Mouse (Mus musculus) telencephalon, adult 2 months (tissue): Measurements from ENCODE around the gene E2f1.

Experiments used
- DNase-seq: peaks from one replicate; pipeline ENCODE4 v3.0.0-alpha.2; 2011; ENCODE audit warnings: low read depth, low spot score

Gene E2f1

DNA sequence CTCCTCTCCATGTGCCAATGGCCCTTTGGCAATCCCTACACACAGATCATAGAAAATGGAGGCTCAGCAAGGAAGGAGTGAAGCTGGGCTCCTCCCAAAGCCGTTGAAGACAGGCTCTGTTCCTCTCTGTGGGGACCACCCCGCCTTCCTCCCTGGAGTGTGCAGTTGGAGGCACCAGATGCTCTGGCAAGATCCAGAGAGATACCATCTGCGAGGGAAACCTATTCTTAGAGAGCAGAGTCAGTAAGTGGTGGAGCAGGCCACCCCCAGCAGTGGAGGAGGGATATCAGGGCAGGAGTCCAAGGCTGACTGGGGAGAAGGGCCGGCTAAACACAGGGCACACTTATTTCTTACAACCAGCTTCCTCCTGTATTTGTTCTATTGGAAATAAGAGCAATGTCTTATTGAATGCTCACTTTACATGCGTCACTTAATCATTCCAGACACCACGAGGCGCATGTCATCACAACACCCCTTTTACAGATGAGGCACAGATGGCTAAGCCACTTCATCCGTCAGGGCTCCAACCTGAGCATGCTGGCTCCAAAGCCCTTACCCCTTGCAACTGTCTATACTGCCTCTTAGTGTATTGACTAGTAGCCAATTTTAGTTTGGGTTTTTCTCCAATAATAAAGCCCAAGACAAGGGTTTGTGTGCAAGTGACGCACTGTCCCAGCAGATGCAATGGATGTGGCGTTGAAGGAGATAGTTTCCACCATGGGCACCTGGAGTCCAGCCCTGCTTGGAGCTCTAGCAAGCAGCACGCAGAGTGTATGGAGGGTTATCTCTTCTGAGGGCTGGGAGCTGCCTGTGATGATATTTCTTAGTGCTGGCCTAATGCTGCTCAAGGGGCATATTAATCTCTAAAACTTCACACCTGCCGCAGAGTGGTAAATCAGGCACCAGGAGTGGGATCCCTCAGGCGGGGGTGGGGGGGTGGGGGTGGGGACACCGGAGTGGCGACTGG, 14.5 kb upstream of the E2f1 start:
- DNase-seq, result peak; percentile 95

DNA sequence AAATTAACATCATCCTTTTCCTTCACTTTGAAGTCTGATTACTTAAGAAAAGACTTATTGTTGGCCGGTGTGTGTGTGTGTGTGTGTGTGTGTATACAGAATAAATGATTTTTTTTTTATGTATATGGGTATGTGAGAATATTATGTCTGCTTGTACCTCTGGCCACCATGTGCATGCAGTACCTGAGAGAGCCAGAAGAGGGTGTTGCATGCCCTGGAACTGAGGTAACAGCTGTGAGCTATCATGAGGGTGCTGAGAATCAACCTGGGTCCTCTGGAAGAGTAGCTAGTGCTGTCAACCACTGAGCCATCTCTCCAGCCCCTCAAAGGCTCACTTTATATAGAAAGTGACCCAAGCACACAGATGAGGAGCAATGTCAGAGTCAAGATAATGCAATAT, 11.7 kb upstream of the E2f1 start:
- DNase-seq, result no peak

GRCm38 (mm10) chr2:154580586-154580985, 10.9 kb upstream of the E2f1 start:
- no peak for DNase-seq

GRCm38 (mm10) chr2:154577744-154578067, 8.0 kb upstream of the E2f1 start:
- DNase-seq, result no peak

DNA sequence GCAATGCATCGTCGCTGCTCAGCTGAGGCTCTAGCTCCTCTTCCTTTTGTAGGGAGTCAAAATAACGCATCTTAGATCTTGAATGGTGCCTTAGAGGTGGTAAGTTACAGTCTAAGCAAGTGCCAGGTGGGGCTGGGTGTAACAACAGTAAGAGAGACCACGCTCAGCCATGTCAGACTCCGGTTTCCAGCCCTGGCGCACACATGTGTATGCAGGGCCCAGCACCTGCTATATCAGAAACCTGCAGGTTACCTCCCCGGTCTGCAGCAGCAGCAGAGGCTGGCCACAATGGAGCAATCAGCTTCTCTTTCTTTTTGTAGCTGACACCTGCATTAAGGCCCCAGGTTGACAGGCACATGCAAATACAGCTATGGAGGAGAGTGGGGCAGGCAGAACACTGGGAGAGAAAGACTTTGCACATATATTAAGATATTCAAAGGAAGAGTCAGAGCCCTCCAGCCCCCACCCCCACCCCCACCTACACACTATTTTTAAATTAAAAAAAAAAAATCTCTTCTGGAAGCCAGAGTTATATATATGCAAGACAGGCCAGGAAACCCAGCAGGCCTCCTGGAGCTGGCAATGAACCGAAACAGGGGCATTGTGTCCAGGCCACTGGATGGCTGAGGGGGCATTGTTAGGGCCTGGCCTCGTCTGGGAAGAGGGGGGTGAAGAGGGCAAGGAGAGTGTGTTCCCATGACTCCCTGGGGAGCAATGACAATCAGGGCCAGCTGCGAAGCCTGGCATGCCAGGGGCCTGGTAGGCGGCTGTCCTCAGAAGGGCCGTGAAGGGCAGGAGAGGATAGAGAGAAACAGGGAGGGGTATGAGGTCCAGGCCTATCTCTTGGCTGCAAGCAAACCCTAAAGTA, 7.4 kb upstream of the E2f1 start:
- no peak for DNase-seq

- DNase-seq, result no peak
These were observed 4.6 kb upstream of the E2f1 start for GRCm38 (mm10) chr2:154574271-154574670.

DNA sequence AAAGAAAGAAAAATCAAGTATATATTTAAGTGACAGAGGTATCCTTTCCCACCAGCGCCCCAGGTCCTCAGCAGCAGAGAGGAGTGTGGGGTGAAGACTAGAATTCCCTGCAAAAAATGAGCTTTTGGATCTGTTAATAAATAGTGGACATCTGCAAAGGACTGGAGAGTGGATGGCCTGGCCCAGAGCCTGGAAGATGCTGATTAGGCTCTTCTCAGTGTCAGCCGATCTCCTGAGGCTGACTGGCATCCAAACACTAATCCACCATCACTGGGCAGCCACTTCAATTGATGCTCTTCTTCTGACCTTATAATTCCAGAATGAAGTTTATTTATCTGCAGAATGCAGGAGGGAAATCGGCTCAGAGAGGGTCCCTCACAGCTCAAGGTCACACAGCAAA, 3.3 kb upstream of the E2f1 start:
- no peak for DNase-seq

DNA sequence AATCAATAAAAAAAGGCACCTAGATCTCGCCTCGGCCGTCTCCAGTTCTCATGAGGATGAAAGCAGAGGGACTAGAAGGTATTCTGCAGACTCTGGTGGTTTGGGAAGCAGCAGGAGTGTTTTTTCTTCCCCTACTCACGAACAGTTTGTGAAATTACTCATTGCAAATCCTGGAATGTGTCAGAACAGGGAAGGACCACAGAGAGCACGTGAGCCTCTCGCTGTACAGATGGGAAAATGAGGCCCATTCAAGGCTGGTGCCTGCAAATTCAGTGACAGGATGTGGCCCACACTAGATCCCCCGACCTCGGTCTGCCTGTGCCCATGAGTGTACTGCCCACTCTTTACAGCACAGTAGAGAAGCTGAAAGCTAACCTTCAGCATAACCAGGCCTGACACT, 2.3 kb upstream of the E2f1 start:
- DNase-seq, result no peak

DNA sequence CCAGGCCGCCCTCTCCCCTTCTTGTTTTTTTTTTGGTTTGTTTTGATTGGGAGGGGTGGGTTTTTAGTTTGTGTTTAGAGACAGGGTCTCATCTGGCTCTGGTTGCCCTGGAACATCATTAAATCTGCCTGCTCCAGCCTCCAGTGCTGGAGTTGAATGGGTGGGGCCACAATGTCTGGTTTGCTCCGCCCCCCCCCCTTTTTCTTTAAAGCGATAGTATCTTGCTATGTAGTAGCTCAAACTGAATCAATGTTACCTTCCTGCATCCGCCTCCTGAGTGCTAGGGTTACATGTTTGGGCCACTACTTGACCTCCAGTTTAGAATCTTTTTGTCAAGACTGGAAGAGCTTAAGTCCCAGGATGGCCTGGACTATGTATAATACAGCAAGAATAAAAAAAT, 1.6 kb upstream of the E2f1 start:
- no peak for DNase-seq

DNA sequence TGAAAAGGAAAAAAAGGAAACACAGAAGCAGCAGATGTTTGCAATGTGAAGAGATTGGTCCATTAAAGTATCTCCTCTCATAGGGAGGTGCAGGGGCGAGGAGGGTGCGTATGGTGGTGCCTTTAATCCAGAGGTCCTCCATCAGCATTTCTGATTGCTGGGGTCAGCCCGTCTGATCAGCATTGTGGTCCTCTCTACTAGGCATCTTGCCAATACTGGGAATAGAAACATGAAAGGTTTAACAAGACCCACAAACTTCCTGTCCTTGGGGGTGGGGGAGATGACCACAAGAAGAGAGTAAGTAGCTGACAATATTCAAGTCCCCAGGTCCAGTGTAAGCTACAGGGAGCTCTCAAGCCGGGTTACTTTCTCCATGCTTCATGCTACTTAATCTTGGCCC, 974 bp upstream of the E2f1 start:
- no peak for DNase-seq

DNA sequence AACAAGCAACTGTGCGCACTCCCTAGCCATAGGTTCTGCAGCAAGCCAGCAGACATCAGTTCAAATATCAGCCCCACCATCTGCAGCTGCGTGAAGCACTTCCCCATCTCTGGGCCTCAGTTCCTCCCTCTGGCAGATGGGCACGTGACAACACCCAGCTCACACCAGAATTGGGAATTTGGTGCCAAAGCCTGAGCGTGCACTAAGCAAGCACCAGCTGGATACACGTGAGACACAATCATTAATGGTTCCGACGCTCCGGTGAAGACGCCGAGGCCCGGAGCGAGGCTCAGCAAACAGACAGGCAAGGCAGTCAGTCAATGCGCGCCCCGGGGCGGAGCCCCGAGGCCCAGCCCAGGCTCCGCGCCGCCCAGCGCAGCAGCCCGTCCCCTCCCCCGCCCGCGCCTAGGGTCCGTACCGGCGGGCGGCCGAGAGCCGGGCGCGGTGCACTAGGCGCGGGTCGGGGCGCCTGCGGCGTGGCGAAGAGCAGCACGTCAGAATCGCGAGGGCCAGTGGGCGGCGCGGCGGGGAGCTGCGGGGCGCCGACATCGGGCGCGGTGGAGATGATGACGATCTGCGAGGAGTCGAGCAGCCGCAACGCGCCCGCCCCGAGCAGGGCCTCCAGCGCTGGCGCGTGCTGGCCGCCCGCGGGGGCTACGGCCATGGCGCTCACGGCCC, 482 bp downstream of the E2f1 start:
- DNase-seq, result peak; percentile 52

- no peak for DNase-seq
These were observed 1.2 kb downstream of the E2f1 start for GRCm38 (mm10) chr2:154568329-154569070.

DNA sequence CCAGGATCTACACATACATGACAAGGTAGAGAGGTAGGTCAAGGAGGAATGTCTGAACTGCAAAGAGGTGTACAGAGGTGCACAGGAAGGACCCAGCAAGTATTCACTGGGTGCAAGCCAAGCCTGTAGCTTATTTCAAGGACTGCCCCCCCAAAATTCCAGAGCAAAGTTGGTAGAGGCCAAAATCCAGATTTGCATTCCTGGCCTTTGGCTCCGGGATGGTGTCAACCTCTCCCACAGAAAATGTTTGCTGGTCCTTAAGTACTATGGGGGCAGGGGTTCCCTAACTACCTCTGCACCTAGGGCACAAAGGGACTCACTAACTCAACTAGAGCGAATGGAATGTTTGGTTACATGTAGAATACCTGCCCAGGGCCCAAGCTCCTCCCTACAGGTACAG, 1.9 kb downstream of the E2f1 start:
- no peak for DNase-seq

DNA sequence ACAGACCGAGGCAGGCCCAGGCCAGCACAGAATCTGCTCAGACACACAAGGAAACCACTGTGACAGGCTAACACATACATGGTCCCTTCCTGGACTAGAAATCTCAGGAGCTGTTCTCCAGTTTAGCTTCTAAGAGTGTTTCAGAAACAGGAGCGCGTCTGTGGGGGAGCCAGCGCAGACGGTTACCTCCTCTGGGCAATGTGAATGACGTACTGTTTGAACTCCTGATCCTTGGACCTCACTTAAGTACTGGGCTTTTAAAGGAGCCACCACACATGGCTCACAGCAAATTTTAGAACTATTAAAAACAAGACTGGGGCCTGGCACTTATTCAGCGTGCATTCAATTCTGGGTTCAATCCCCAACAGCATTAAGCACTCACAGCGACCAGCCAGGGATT, 3.1 kb downstream of the E2f1 start:
- DNase-seq, result no peak

DNA sequence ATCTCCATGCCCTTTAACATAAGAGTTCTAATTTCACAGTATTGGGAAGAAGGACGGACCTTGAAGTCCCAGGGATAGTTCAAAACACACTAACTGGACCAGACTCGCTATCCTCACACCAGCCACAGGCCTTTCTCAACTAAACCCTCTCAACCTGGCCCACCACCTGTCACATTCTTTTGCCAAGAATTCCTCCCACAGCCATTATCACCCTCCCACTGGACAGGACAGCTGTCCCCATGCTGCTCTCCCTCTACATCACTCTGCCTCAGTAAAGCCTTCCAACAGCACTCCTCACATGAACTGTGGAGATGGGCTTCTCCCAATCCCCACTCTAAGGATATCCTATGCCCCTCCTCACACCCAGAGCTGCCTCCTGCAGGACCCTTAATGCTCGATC, 4.1 kb downstream of the E2f1 start:
- no peak for DNase-seq

- no peak for DNase-seq
These were observed 6.0 kb downstream of the E2f1 start for GRCm38 (mm10) chr2:154563612-154564170.

DNA sequence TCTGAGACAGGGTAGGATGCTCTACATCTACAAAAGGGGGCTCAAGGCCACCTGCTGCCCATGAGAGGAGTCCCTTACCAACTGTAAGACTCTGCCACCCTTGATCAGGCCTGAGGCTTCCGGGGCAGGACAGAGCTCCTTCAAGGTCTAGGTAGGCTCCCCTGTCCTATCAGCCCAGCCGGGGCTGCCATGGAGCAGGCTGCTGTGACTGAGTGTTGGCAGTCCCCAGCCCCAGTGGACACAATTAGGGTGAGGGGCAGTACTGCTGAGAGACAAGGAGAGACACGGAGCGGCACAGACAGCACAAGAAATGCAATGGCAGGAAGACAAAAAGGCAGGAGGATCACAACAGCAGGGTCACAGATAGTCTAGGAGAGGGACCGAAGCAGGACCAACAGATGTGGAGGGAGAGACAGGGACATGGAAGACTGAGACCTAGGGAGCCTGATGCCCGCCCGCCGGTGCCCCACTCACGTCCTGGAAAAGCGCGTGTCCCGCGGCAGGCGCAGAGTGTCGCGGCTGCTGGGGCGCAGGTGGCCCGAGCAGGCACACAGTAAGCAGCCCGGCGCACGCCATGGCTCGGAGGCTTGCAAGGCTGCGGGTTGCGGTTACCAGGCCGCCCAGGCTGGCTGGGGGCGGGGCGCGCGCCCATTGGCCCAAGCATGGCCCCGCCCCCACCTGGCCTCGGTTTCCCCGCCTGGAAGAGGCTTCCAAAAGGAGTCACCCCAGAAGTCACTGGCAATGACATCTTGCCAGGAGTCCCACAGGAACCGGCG, 11.2 kb downstream of the E2f1 start, which contains the start of gene Necab3:
Gene Necab3, minus strand, starts transcription at position 627 of the 776 bp plus-strand sequence.
- DNase-seq, result no peak

- no peak for DNase-seq
These were observed 12.4 kb downstream of the E2f1 start for GRCm38 (mm10) chr2:154557184-154557832.

GRCm38 (mm10) chr2:154555235-154555634, 14.5 kb downstream of the E2f1 start:
- DNase-seq, result peak; percentile 91

DNA sequence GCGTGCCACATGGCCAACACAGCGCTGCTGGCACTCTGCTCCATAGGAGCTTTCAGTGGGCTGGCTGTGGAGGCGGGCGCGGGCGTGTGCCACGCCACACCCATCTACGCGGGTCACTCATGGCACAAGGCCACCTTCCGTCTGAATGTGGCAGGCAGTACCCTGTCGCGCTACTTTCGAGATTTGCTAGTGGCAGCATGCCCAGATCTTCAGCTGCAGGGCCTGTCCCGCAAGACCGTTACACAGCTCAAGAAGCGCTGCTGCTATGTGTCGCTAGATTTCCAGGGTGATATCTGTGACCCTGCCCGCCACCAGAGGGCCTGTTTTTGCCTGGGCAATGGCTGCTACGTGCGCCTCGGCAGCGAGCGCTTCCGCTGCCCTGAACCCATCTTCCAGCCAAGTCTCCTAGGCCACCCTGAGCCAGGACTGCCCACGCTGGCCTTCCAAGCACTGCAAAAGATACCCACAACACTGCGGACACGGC, 17.2 kb downstream of the E2f1 start:
- no peak for DNase-seq
